Mouse (Mus musculus) neural tube, embryonic 14.5 days (tissue): Measurements from ENCODE around the gene Apoa4. TPM values are rescaled to one million over a fixed set of nuclear protein-coding genes. Genes with fewer than 3 reads are reported as not detected.

Source experiments
- ATAC-seq: fragments of 200-750 bp; cut with Nextera tagmentation; 2 replicates; pipeline ENCODE4 v1.8.0; 2017; ENCODE audit warnings: low read depth, mild to moderate bottlenecking, moderate TSS enrichment, moderate library complexity
- H3K27ac ChIP-seq: fragments of 300-500 bp; sonication (generic); 2 replicates; pipeline ENCODE4 v1.5.1; 2014; ENCODE audit warnings: low read depth, mild to moderate bottlenecking, control low read depth, low read length, moderate library complexity, mixed read lengths
- H3K27me3 ChIP-seq: fragments of 300-500 bp; sonication (generic); 2 replicates; pipeline ENCODE4 v1.6.1; 2014; ENCODE audit warnings: low read length; ENCODE audit not compliant: control insufficient read depth, insufficient read depth
- H3K36me3 ChIP-seq: fragments of 300-500 bp; sonication (generic); 2 replicates; pipeline ENCODE4 v1.6.1; 2014; ENCODE audit warnings: low read length, mixed read lengths; ENCODE audit not compliant: control insufficient read depth, insufficient read depth
- H3K4me1 ChIP-seq: fragments of 300-500 bp; sonication (generic); 2 replicates; pipeline ENCODE4 v1.6.1; 2014; ENCODE audit warnings: low read length; ENCODE audit not compliant: control insufficient read depth, insufficient read depth
- H3K4me2 ChIP-seq: fragments of 300-500 bp; sonication (generic); 2 replicates; pipeline ENCODE4 v1.6.1; 2014; ENCODE audit warnings: mild to moderate bottlenecking, low read depth, low read length, control low read depth
- H3K4me3 ChIP-seq: fragments of 300-500 bp; sonication (generic); 2 replicates; pipeline ENCODE4 v1.5.1; 2014; ENCODE audit warnings: low read depth, low read length, control low read depth, mixed read lengths
- H3K9ac ChIP-seq: fragments of 300-500 bp; sonication (generic); replicated peaks from 2 replicates; pipeline ENCODE4 v1.6.1; 2014; ENCODE audit warnings: low read depth, mild to moderate bottlenecking, control low read depth, low read length, mixed read lengths
- H3K9me3 ChIP-seq: fragments of 300-500 bp; sonication (generic); 2 replicates; pipeline ENCODE4 v1.6.1; 2016; ENCODE audit warnings: low read length; ENCODE audit not compliant: control insufficient read depth
- WGBS: fragments of 180-500 bp; shearing (Covaris S2); extraction: QIAGEN DNeasy Blood & Tissue Kit; methylation state at CpG from one replicate; pipeline ENCODE4 v1.1.7; 2014; 5-methylcytosine and 5-hydroxymethylcytosine counted together
- polyA plus RNA-seq: library from polyadenylated mRNA; unstranded; fragments of >200 nt; fragmentation: Nextera tagmentation; extraction: Ambion mirVana; gene quantifications from 2 replicates; pipeline ENCODE4 v1.2.1, GENCODE M21; 2014

The Apoa4 gene
- polyA plus RNA-seq, 1 experiment from 2014 or later: not detected

DNA sequence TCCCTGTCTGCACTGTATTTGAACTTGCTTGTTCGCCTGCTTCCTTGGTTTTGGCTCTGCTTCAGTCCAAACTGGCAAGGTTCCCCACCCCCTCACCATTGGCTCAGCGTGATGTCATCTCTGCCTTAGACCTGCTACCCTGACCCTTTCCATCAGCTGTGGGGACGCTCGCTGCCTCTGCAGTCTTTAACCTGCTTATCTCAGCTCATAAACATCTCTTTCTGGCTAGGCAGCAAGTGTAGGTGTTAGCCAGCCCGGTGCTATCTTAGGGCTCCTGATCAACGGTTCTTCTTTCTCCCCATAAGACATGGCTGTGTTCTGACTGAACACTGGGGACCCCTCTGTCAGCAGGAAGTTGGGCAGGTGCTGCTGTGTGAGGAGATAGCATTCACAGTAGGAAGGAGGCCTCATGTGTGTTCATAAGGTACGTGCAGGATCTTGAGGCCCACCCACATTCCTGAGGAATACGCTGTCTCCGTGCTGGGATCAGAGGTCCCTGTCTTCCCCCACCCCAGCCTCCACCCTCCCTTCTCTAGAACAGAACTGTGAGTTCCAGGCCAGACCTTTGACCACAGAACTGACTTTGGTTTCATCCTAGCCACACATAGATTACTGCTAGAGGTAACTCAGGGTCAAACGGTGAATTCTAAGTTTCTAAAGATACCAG is 33.5 kb upstream of the Apoa4 start:
- H3K9ac ChIP-seq: no peak overlapping the region
- H3K27ac ChIP-seq: no peak overlapping the region
- ATAC-seq: no peak
- no peak overlapping the region for H3K4me3 ChIP-seq
- H3K9me3 ChIP-seq: no peaks in the 10 kb centered on the region
- no peaks in the 10 kb centered on the region for H3K4me1 ChIP-seq
- WGBS: 91% methylated on average over 10 of the region's 10 CpGs
- peaks cover 28% of the 10 kb centered on the region for H3K36me3 ChIP-seq
- no peaks in the 10 kb centered on the region for H3K27me3 ChIP-seq
- no peak overlapping the region for H3K4me2 ChIP-seq

DNA sequence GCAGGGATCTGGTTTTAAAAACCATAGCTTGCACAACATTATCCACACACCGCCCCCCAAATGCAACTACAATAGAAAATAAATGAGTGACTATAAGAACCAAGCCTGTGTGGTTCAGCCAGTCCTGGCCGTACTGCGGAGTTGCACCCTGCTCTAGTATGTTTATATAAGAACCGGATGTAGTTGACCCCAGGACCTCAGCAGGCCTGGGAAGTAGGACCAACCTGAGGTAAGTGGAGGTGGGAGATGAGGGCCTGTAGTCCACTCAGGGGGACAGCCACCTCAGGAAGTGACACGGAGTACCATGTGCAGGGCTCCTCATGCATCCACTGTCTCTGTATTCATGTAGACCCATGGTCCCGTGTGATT is 33.0 kb upstream of the Apoa4 start:
- H3K4me1 ChIP-seq: no peaks in the 10 kb centered on the region
- H3K36me3 ChIP-seq: peaks cover 32% of the 10 kb centered on the region
- no peak overlapping the region for H3K27ac ChIP-seq
- no peaks in the 10 kb centered on the region for H3K27me3 ChIP-seq
- 92% methylated on average over 6 of the region's 6 CpGs for WGBS
- no peak for ATAC-seq
- H3K9ac ChIP-seq: no peak overlapping the region
- H3K9me3 ChIP-seq: no peaks in the 10 kb centered on the region
- no peak overlapping the region for H3K4me3 ChIP-seq
- H3K4me2 ChIP-seq: no peak overlapping the region

DNA sequence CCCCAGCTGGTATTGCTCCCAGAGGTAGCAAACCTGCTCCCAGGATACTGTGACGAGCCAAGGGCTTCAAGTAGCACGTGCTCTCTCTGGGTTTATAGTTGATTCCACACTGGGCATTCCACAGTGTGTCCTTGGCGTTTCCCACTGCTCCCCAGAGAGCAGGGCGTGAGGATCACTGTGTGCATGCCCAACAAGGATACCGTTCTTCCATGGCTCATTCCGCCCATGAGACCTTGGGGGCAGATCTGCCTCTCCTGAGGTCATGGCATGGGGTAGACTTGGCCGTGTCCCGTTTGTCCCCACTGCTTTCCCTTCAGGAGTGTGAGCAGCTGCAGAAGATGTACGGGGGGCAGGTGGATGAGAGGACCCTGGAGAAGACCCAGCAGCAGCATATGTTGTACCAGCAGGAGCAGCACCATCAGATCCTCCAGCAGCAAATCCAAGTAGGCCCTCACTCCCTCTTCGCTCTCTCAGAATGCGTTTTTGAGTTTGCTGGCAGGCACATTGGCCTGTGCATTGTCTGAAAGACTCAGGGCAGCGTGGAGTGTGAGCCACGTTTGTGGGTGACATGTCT is 32.0 kb upstream of the Apoa4 start:
- Histone ChIP-seq H3K9me3 (no peaks in the 10 kb centered on the region), H3K9ac (no peak overlapping the region), H3K27me3 (no peaks in the 10 kb centered on the region), H3K4me1 (no peaks in the 10 kb centered on the region), H3K4me2 (no peak overlapping the region), H3K36me3 (peaks cover 34% of the 10 kb centered on the region), H3K4me3 (no peak overlapping the region), H3K27ac (no peak overlapping the region)
- WGBS: 89% methylated on average over 13 of the region's 13 CpGs
- ATAC-seq: no peak

DNA sequence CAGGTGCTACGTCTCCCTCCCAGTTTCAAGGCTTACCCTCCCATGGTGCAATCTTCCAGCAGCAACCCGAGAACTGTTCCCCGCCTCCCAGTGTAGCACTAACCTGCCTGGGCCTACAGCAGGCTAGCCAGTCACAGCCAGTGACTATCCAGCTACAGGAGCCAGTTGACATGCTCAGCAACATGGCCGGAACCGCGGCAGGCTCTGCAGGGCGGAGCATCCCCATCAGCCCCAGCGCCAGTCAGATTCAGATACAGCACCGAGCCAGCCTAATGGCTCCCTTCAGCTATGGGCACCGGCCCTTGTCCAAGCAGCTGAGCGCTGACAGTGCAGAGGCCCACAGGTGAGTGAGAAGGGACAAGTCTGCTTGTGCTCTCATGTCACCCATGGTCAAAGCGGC is 30.0 kb upstream of the Apoa4 start:
- H3K4me1 ChIP-seq: no peaks in the 10 kb centered on the region
- H3K36me3 ChIP-seq: peaks cover 27% of the 10 kb centered on the region
- H3K4me2 ChIP-seq: no peak overlapping the region
- no peak overlapping the region for H3K9ac ChIP-seq
- no peak overlapping the region for H3K4me3 ChIP-seq
- H3K27me3 ChIP-seq: no peaks in the 10 kb centered on the region
- H3K9me3 ChIP-seq: no peaks in the 10 kb centered on the region
- H3K27ac ChIP-seq: no peak overlapping the region
- WGBS: 90% methylated on average over 12 of the region's 12 CpGs
- no peak for ATAC-seq

DNA sequence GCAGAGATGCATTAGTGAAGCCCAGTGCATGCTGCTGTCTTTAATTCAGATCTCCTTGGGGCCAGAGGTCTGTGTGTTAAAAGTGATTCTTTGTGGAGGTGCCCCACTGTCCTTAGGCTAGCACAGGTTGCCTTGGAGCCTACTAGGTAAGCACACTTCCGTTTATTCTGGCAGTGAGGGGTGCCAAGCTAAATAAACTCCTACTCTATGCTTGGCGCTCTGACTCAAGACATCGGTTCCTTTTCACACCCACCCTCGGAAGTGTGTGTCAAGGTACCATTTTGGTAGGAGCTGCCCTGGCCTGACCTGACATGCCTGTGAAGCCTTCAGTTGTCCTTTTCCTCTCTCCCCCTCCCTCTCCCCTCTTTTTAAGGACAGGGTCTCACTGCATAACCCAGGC is 26.2 kb upstream of the Apoa4 start:
- H3K27me3 ChIP-seq: no peaks in the 10 kb centered on the region
- 90% methylated on average over 4 of the region's 4 CpGs for WGBS
- no peak for ATAC-seq
- H3K27ac ChIP-seq: no peak overlapping the region
- H3K9ac ChIP-seq: no peak overlapping the region
- H3K4me3 ChIP-seq: no peak overlapping the region
- no peaks in the 10 kb centered on the region for H3K9me3 ChIP-seq
- H3K36me3 ChIP-seq: peaks cover 14% of the 10 kb centered on the region; the same call in 1 of the 2 replicates
- H3K4me1 ChIP-seq: no peaks in the 10 kb centered on the region
- H3K4me2 ChIP-seq: no peak overlapping the region

DNA sequence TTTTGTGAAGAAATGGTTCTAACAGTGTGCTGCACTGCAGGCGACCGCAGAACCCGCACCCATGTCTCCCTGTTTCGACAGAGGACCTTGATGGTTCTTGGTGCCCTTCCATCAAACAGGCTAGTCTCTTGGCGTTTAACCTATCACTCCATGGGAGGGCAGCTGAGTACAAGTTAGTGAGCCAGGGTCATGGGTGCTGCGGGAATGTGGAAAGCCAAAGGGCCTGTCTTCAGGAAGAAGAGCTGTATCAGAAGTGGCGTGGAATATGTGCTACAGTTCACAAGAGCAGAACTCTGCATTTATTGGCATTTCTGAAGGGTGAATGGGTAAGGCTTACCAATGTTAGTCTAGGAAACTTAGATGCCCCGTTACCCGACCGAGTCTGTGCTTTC is 25.6 kb upstream of the Apoa4 start:
- ATAC-seq: no peak
- H3K4me1 ChIP-seq: no peaks in the 10 kb centered on the region
- no peak overlapping the region for H3K9ac ChIP-seq
- no peaks in the 10 kb centered on the region for H3K27me3 ChIP-seq
- H3K27ac ChIP-seq: no peak overlapping the region
- no peaks in the 10 kb centered on the region for H3K9me3 ChIP-seq
- H3K4me2 ChIP-seq: no peak overlapping the region
- WGBS: 94% methylated on average over 10 of the region's 10 CpGs
- H3K4me3 ChIP-seq: no peak overlapping the region
- H3K36me3 ChIP-seq: peaks cover 15% of the 10 kb centered on the region

DNA sequence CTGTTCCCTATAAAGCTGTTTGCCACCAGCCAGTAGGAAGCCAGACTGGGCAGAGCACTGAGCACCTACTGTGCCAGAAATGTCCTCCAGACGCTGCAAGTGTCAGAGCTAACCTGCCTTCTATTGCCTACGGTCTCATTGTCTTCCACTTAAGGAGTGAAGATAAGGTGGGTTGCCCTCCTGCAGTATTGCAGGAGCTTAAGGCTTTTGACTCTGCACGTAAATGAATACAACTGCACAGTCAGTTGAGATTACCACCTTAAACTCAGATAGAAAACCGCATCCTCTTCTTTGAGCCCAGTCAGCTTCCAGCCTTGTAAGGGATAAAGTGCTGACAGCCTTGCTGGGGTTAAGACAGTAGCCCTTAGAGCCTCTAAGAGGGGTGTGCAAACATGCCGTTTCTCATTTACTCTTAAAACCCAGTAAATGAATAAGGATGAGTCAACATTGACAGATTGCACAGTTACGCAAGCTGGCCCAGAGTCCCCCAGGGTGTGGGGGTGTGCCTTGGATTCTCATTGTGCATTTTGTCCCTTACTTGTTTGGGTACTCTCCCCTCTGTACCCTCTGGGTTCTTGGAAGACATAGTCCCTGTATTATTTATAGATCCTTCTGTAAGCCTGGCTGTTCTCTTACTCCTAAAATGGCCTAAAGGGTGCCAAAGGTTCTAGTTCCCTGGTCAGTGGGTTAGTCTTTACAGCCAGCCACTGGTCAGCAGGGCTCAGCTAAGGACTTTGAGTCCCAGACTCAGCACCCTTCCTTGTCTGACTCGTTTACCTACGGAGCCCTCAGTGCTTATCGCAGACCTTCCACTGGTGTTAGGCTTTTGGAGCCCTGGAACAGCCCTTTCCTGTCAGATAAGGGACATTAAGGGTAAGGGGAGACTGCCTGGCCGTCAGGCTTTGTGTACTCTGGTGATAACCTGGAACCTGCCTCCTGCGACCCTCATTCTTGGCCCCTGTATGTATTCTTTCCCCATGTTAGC is 24.9 kb upstream of the Apoa4 start:
- no peak for ATAC-seq
- Histone ChIP-seq H3K27ac (no peak overlapping the region), H3K4me1 (no peaks in the 10 kb centered on the region), H3K36me3 (peaks cover 17% of the 10 kb centered on the region), H3K9ac (no peak overlapping the region), H3K9me3 (no peaks in the 10 kb centered on the region), H3K4me2 (no peak overlapping the region), H3K27me3 (no peaks in the 10 kb centered on the region), H3K4me3 (no peak overlapping the region)
- 85% methylated on average over 11 of the region's 11 CpGs for WGBS

DNA sequence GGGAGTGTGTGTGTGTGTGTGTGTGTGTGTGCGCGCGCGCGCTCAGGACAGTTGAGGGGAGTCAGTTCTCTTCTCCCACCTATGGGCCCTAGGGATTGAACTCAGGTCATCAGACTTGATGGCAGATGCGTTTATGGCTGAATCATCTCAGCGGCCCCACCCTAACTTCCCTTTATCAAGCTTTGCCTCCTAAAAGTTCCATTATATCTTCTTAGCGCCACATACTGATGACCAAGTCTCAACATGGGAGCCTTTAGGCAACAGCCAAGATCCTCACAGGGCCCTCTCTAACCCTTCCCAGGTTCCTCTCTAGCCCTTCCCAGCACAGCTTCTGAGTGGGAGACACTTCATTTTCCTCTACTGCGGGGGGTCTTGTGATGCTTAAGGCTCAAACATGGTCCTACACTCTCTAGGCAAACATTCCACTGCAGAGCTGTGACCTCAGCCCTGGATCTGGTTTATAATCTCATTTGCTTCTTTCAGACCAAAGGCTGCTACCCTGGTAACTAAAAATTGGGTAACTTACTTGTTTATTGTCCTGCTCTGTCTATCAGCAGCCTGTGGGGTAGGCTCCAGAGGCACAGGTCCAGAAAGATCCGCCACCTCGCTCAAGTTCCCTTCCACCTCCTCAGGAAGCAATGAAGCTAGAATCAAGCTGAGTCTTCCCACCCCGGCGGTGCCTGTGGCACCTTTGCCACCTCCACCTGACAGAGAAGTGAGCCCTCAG is 23.6 kb upstream of the Apoa4 start:
- Histone ChIP-seq H3K36me3 (peaks cover 22% of the 10 kb centered on the region), H3K4me3 (no peak overlapping the region), H3K27me3 (no peaks in the 10 kb centered on the region), H3K9ac (no peak overlapping the region), H3K27ac (no peak overlapping the region), H3K9me3 (no peaks in the 10 kb centered on the region), H3K4me1 (no peaks in the 10 kb centered on the region), H3K4me2 (no peak overlapping the region)
- no peak for ATAC-seq
- 96% methylated on average over 13 of the region's 13 CpGs for WGBS
